12 mouse cellular contexts compared by ENCODE assay signal in genomic region chr9:21706586-21707265, GRCm38 (mm10). TPM values are rescaled to one million over a fixed set of nuclear protein-coding genes. Genes with fewer than 3 reads are reported as not detected.
DNase-seq lines count a peak whose midpoint lies in the region; ATAC-seq and TF ChIP-seq lines count a peak whose summit lies in the region.
"Had no signal": no experiment of that assay in that cellular context is flagged by ENCODE, and none has a peak within 500 bp of the region (broad histone marks: within the 10 kb centered on the region; RNA-seq: fewer than 3 reads in every experiment).

No protein-coding gene starts in this region.

- no peak for DNase-seq in embryonic facial prominence, embryonic 14.5 days (ENCODE audit: low spot score)
- DNase-seq in embryonic facial prominence, embryonic 10.5 days (ENCODE audit: low spot score) = no peak
- peak; percentile 64 for DNase-seq in kidney, adult 2 months
- DNase-seq in MEL (ENCODE audit: low read depth, low spot score) = no peak
- DNase-seq in kidney, postnatal 25 days = peak; percentile 30 to 77
- no peak for DNase-seq in frontal cortex, postnatal 14 days (ENCODE audit: low spot score in 2 of 2)
- DNase-seq in layer of hippocampus, adult 11-12 months (ENCODE audit: low spot score) = no peak
- DNase-seq: cerebellum, postnatal 14 days; heart, postnatal 4 days had no signal

- H3K79me2 ChIP-seq in MEL (ENCODE audit: control insufficient read depth, insufficient read depth, low read length, poor library complexity) = no peaks in the 10 kb centered on the region

- no peak for TF ChIP-seq EP300 in MEL (IDR thresholded peaks at IDR 0.05; ENCODE audit: low read depth in 1 of 2, low read length in 2 of 2)

- no peak overlapping the region for H3K4me2 ChIP-seq in embryonic facial prominence, embryonic 14.5 days (ENCODE audit: low read depth, low read length)
- no peak overlapping the region for H3K4me2 ChIP-seq in kidney, embryonic 15.5 days
- H3K4me2 ChIP-seq: limb, embryonic 12.5 days had no signal

- TF ChIP-seq POLR2A in kidney, adult 2 months (IDR thresholded peaks at IDR 0.05; ENCODE audit: low read depth, low read length) = no peak
- peak in 1 of 2 experiments; percentile 39; a peak in 2 of 4 replicates for TF ChIP-seq POLR2A in MEL (IDR thresholded peaks at IDR 0.05; ENCODE audit: control insufficient read depth in 1 of 2, insufficient read depth in 1 of 2, low read depth in 1 of 2, low read length in 2 of 2, poor library complexity in 1 of 2)

- H3K4me3 ChIP-seq in embryonic facial prominence, embryonic 14.5 days (ENCODE audit: low read depth, low read length) = no peak overlapping the region
- H3K4me3 ChIP-seq in embryonic facial prominence, embryonic 10.5 days = no peak overlapping the region
- no peak overlapping the region for H3K4me3 ChIP-seq in kidney, adult 2 months (ENCODE audit: insufficient read depth, low read depth, low read length)
- no peak overlapping the region for H3K4me3 ChIP-seq in kidney, embryonic 15.5 days (replicated peaks)
- H3K4me3 ChIP-seq in MEL (ENCODE audit: control insufficient read depth in 1 of 2, insufficient read depth in 1 of 2, low read depth in 2 of 2, low read length in 2 of 2) = no peak overlapping the region
- H3K4me3 ChIP-seq: limb, embryonic 12.5 days had no signal

- H3K9ac ChIP-seq in embryonic facial prominence, embryonic 14.5 days (ENCODE audit: low read depth, low read length) = no peak overlapping the region
- no peak overlapping the region for H3K9ac ChIP-seq in kidney, embryonic 15.5 days
- no peak overlapping the region for H3K9ac ChIP-seq in MEL (ENCODE audit: control insufficient read depth, low read depth, low read length, poor library complexity, severe bottlenecking)
- H3K9ac ChIP-seq: limb, embryonic 12.5 days had no signal

- 83% methylated on average over 8 of the region's 8 CpGs for WGBS in embryonic facial prominence, embryonic 14.5 days
- WGBS in embryonic facial prominence, embryonic 10.5 days = 88% methylated on average over 8 of the region's 8 CpGs
- 79% methylated on average over 8 of the region's 8 CpGs for WGBS in kidney, adult 2 months
- 89% methylated on average over 8 of the region's 8 CpGs for WGBS in kidney, embryonic 15.5 days

- no peaks in the 10 kb centered on the region for H3K4me1 ChIP-seq in embryonic facial prominence, embryonic 14.5 days (ENCODE audit: control insufficient read depth, insufficient read depth, low read length)
- H3K4me1 ChIP-seq in embryonic facial prominence, embryonic 10.5 days = no peaks in the 10 kb centered on the region
- H3K4me1 ChIP-seq in kidney, adult 2 months (ENCODE audit: control insufficient read depth, insufficient read depth, low read length) = no peaks in the 10 kb centered on the region; the same call in 1 of the 2 replicates
- no peaks in the 10 kb centered on the region for H3K4me1 ChIP-seq in kidney, embryonic 15.5 days
- H3K4me1 ChIP-seq in MEL (ENCODE audit: control insufficient read depth in 1 of 2, insufficient read depth in 2 of 2, low read length in 2 of 2) = no peaks in the 10 kb centered on the region
- H3K4me1 ChIP-seq: limb, embryonic 12.5 days had no signal

- peak; percentile 23; the same call in 1 of the 2 replicates for ATAC-seq in embryonic facial prominence, embryonic 14.5 days (ENCODE audit: low read depth)
- no peak for ATAC-seq in kidney, embryonic 15.5 days (replicated peaks; ENCODE audit: low FRiP score)

- peaks cover 80% of the 10 kb centered on the region for H3K36me3 ChIP-seq in embryonic facial prominence, embryonic 14.5 days (ENCODE audit: control insufficient read depth, insufficient read depth, low read length)
- H3K36me3 ChIP-seq in embryonic facial prominence, embryonic 10.5 days (replicated peaks) = peaks cover 85% of the 10 kb centered on the region
- H3K36me3 ChIP-seq in kidney, adult 2 months (ENCODE audit: control insufficient read depth, insufficient read depth, low read length) = no peaks in the 10 kb centered on the region
- peaks cover 76% of the 10 kb centered on the region for H3K36me3 ChIP-seq in kidney, embryonic 15.5 days
- H3K36me3 ChIP-seq in MEL (ENCODE audit: control insufficient read depth in 1 of 2, insufficient read depth in 2 of 2, low read length in 2 of 2) = peaks cover 0 to 32% of the 10 kb centered on the region in 2 experiments; a peak in 2 of 4 replicates

- no peaks in the 10 kb centered on the region for H3K9me3 ChIP-seq in embryonic facial prominence, embryonic 14.5 days (ENCODE audit: control insufficient read depth, low read length)
- no peaks in the 10 kb centered on the region for H3K9me3 ChIP-seq in embryonic facial prominence, embryonic 10.5 days
- no peaks in the 10 kb centered on the region for H3K9me3 ChIP-seq in kidney, embryonic 15.5 days (replicated peaks)
- H3K9me3 ChIP-seq in MEL (replicated peaks; ENCODE audit: insufficient read depth, low read length) = no peaks in the 10 kb centered on the region
- H3K9me3 ChIP-seq: G1E; limb, embryonic 12.5 days had no signal

- no peak overlapping the region for H3K27ac ChIP-seq in embryonic facial prominence, embryonic 14.5 days (replicated peaks; ENCODE audit: low read depth, low read length)
- H3K27ac ChIP-seq in embryonic facial prominence, embryonic 10.5 days (replicated peaks) = no peak overlapping the region
- H3K27ac ChIP-seq in kidney, adult 2 months (ENCODE audit: insufficient read depth, low read depth, low read length) = no peak overlapping the region
- H3K27ac ChIP-seq in kidney, embryonic 15.5 days = no peak overlapping the region
- H3K27ac ChIP-seq in MEL (ENCODE audit: control insufficient read depth, low read depth, low read length) = no peak overlapping the region
- H3K27ac ChIP-seq: limb, embryonic 12.5 days had no signal

- H3K27me3 ChIP-seq in embryonic facial prominence, embryonic 14.5 days (replicated peaks; ENCODE audit: control insufficient read depth, insufficient read depth, low read length) = no peaks in the 10 kb centered on the region
- no peaks in the 10 kb centered on the region for H3K27me3 ChIP-seq in embryonic facial prominence, embryonic 10.5 days (replicated peaks; ENCODE audit: low read depth, poor library complexity, severe bottlenecking)
- no peaks in the 10 kb centered on the region for H3K27me3 ChIP-seq in kidney, adult 2 months (replicated peaks; ENCODE audit: control insufficient read depth, insufficient read depth, low read length)
- H3K27me3 ChIP-seq in kidney, embryonic 15.5 days = no peaks in the 10 kb centered on the region
- H3K27me3 ChIP-seq in MEL (ENCODE audit: control insufficient read depth in 1 of 2, insufficient read depth in 2 of 2, low read length in 2 of 2) = no peaks in the 10 kb centered on the region
- H3K27me3 ChIP-seq: limb, embryonic 12.5 days had no signal

- TF ChIP-seq CTCF in kidney, adult 2 months (conservative IDR thresholded peaks at IDR 0.05; ENCODE audit: insufficient read depth, insufficient read length, low read depth, low read length) = no peak; the same call in 1 of the 2 replicates
- no peak for TF ChIP-seq CTCF in MEL (IDR thresholded peaks at IDR 0.05 in 2 of 3, conservative IDR thresholded peaks at IDR 0.05 in 1 of 3; ENCODE audit: control insufficient read depth in 1 of 3, insufficient read depth in 1 of 3, low read depth in 2 of 3, low read length in 3 of 3, poor library complexity in 1 of 3, severe bottlenecking in 1 of 3)

- no peak for TF ChIP-seq RAD21 in MEL (IDR thresholded peaks at IDR 0.05; ENCODE audit: low read depth, low read length)

TF ChIP-seq in MEL, 35 proteins besides CTCF, POLR2A, EP300 and RAD21:
- TF ChIP-seq ETS1 (IDR thresholded peaks at IDR 0.05; ENCODE audit: low read depth, low read length) = no peak
- peak; percentile 45; the same call in 1 of the 2 replicates for TF ChIP-seq POLR2AphosphoS5 (IDR thresholded peaks at IDR 0.05; ENCODE audit: borderline replicate concordance, low read depth, low read length)
- 0 out of 2 replicates have a peak, but pooled peaks have one; percentile 50 for TF ChIP-seq POLR2AphosphoS2 (IDR thresholded peaks at IDR 0.05; ENCODE audit: low read length)
- no peak for TF ChIP-seq TBP (IDR thresholded peaks at IDR 0.05; ENCODE audit: low read depth, low read length)
- no peak for TF ChIP-seq ELF1 (IDR thresholded peaks at IDR 0.05; ENCODE audit: low read depth, low read length)
- TF ChIP-seq MYC (IDR thresholded peaks at IDR 0.05; ENCODE audit: low read depth, low read length) = no peak
- no peak for TF ChIP-seq JUND (IDR thresholded peaks at IDR 0.05; ENCODE audit: low read depth, low read length)

RNA-seq across cellular contexts. Expression of gene Ldlr, which starts 16.6 kb away (rescaled TPM):
- 13.9 and 14.1 TPM in 2 replicates for polyA plus RNA-seq in embryonic facial prominence, embryonic 14.5 days (2014; fragmentation: Nextera tagmentation; extraction: Ambion mirVana)
- 51.6 and 55.9 TPM in 2 replicates for polyA plus RNA-seq in embryonic facial prominence, embryonic 10.5 days (2016; fragmentation: Nextera tagmentation; extraction: Ambion mirVana)
- polyA plus RNA-seq in kidney, adult 2 months (2012; rRNA removed) = 26.9 and 28.8 TPM in 2 replicates
- polyA plus RNA-seq in kidney, embryonic 15.5 days (2015; fragmentation: Nextera tagmentation; extraction: Ambion mirVana) = 28.9 and 34.9 TPM in 2 replicates
- total RNA-seq in MEL (2012; rRNA removed) = 58.1 and 69.1 TPM in 2 replicates
- 10 to 100 TPM in 1 of 2 experiments, not detected in 1; 90.6 TPM for polyA plus RNA-seq in MEL (2012; ENCODE audit: insufficient read depth in 1 of 2, insufficient read length in 2 of 2, low read depth in 1 of 2, low replicate concordance in 2 of 2, missing spikeins in 1 of 2)

RNA-seq across cellular contexts. Expression of gene Spc24, which starts 53.4 kb away (rescaled TPM):
- polyA plus RNA-seq in embryonic facial prominence, embryonic 14.5 days (2014; fragmentation: Nextera tagmentation; extraction: Ambion mirVana) = 70.4 and 81.9 TPM in 2 replicates
- 187 TPM in 2 replicates for polyA plus RNA-seq in embryonic facial prominence, embryonic 10.5 days (2016; fragmentation: Nextera tagmentation; extraction: Ambion mirVana)
- 3.4 and 6.0 TPM in 2 replicates for polyA plus RNA-seq in kidney, adult 2 months (2012; rRNA removed)
- polyA plus RNA-seq in kidney, embryonic 15.5 days (2015; fragmentation: Nextera tagmentation; extraction: Ambion mirVana) = 126 and 135 TPM in 2 replicates
- 304 and 305 TPM in 2 replicates for total RNA-seq in MEL (2012; rRNA removed)
- polyA plus RNA-seq in MEL (2012; ENCODE audit: insufficient read depth in 1 of 2, insufficient read length in 2 of 2, low read depth in 1 of 2, low replicate concordance in 2 of 2, missing spikeins in 1 of 2) = 100 to 1,000 TPM in 1 of 2 experiments, not detected in 1; 377 TPM

Comparison
In these comparisons a context has a peak if more than half of its experiments do, and no peak if none do; other contexts are left out.
1. RNA of gene Spc24, which starts 53.4 kb away (polyA plus RNA-seq): 377 TPM in MEL, 187 TPM in embryonic facial prominence, embryonic 10.5 days, 126 to 135 TPM in kidney, embryonic 15.5 days and 70.4 to 81.9 TPM in embryonic facial prominence, embryonic 14.5 days; 3.4 to 6.0 TPM in kidney, adult 2 months; every median in the first group is over 10 times any median in the second.
2. DNase-seq: peak in kidney, adult 2 months (single experiment) and kidney, postnatal 25 days (2 of 2); none in embryonic facial prominence, embryonic 14.5 days (single experiment), embryonic facial prominence, embryonic 10.5 days (single experiment), MEL (single experiment), frontal cortex, postnatal 14 days (0 of 2) and layer of hippocampus, adult 11-12 months (single experiment).